Mouse (Mus musculus): Measurements from ENCODE around the gene 2310007B03Rik.

DNA sequence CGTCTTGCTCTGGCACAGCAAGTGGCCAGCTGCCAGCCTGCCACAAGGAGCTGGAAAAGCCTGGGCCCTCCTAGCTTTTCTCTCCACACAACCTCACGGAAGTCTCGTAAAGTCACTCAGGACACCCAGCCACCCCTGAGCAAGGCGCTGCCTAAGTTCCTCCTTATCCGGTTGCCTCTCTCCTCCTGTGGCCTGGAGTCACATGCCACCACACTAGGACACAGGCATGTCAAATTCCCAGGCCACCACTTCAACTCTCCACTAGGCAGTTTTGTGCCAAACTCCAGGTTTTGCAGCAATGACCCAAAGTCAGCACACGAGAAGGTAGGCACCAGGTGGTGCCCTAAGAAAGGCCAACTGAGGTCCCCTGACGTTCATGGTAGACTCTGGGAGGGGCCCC, 1.8 kb upstream of the 2310007B03Rik start:
- TF ChIP-seq CTCF (IDR thresholded peaks at IDR 0.05; ENCODE audit: low read depth, low read length) (no peak), EP300 (IDR thresholded peaks at IDR 0.05; ENCODE audit: insufficient read depth, low read depth, low read length) (no peak), POLR2A (IDR thresholded peaks at IDR 0.05; ENCODE audit: insufficient read depth, low read length) (no peak)

All from ES-Bruce4 (cell line).